Mouse (Mus musculus) neural tube, embryonic 13.5 days (tissue): Measurements from ENCODE around the gene Haus5. TPM values are rescaled to one million over a fixed set of nuclear protein-coding genes. Genes with fewer than 3 reads are reported as not detected.

Experiments
- ATAC-seq: fragments of 200-750 bp; cut with Nextera tagmentation; 2 replicates; pipeline ENCODE4 v1.8.0; 2017; ENCODE audit warnings: low read depth, mild to moderate bottlenecking, moderate TSS enrichment, moderate library complexity
- H3K27ac ChIP-seq: fragments of 300-500 bp; sonication (generic); replicated peaks from 2 replicates; pipeline ENCODE4 v1.5.1; 2015; ENCODE audit warnings: moderate library complexity, mild to moderate bottlenecking, inconsistent platforms
- H3K27me3 ChIP-seq: fragments of 300-500 bp; sonication (generic); 2 replicates; pipeline ENCODE4 v1.6.1; 2015; ENCODE audit warnings: mild to moderate bottlenecking, inconsistent platforms
- H3K36me3 ChIP-seq: fragments of 300-500 bp; sonication (generic); 2 replicates; pipeline ENCODE4 v1.6.1; 2015; ENCODE audit warnings: mild to moderate bottlenecking, inconsistent platforms
- H3K4me1 ChIP-seq: fragments of 300-500 bp; sonication (generic); replicated peaks from 2 replicates; pipeline ENCODE4 v1.6.1; 2015; ENCODE audit warnings: inconsistent platforms
- H3K4me2 ChIP-seq: fragments of 300-500 bp; sonication (generic); 2 replicates; pipeline ENCODE4 v1.6.1; 2015; ENCODE audit warnings: inconsistent platforms, mild to moderate bottlenecking, moderate library complexity
- H3K4me3 ChIP-seq: fragments of 300-500 bp; sonication (generic); 2 replicates; pipeline ENCODE4 v1.5.1; 2015; ENCODE audit warnings: mild to moderate bottlenecking, inconsistent platforms
- H3K9ac ChIP-seq: fragments of 300-500 bp; sonication (generic); 2 replicates; pipeline ENCODE4 v1.6.1; 2015; ENCODE audit warnings: moderate library complexity, mild to moderate bottlenecking, inconsistent platforms
- H3K9me3 ChIP-seq: fragments of 300-500 bp; sonication (generic); 2 replicates; pipeline ENCODE4 v1.6.1; 2016; ENCODE audit warnings: inconsistent platforms
- WGBS: fragments of 180-500 bp; shearing (Covaris S2); methylation state at CpG from one replicate; pipeline ENCODE4 v1.1.7; 2015; 5-methylcytosine and 5-hydroxymethylcytosine counted together
- polyA plus RNA-seq: library from polyadenylated mRNA; unstranded; fragments of >200 nt; fragmentation: Nextera tagmentation; extraction: Ambion mirVana; gene quantifications from 2 replicates; pipeline ENCODE4 v1.2.1, GENCODE M21; 2015

The Haus5 gene
- polyA plus RNA-seq, 1 experiment from 2014 or later: 22.0 TPM

- Histone ChIP-seq H3K4me2 (peak overlapping the region; percentile 87), H3K9ac (peak overlapping the region; percentile 81), H3K4me1 (peaks cover 11% of the 10 kb centered on the region), H3K27me3 (no peaks in the 10 kb centered on the region; the same call in 1 of the 2 replicates), H3K4me3 (peak overlapping the region; percentile 61), H3K9me3 (no peaks in the 10 kb centered on the region), H3K27ac (peak overlapping the region; percentile 75), H3K36me3 (peaks cover 15% of the 10 kb centered on the region)
- ATAC-seq: peak; percentile 82
- WGBS: 9% methylated on average over 11 of the region's 11 CpGs
Observed at GRCm38 (mm10) chr7:30665321-30665720, 527 bp upstream of the Haus5 start.

GRCm38 (mm10) chr7:30649591-30650540 lies 14.9 kb downstream of the Haus5 start, which contains the start of gene Rbm42:
Gene Rbm42 (minus strand): TSS chr7:30650317.
- H3K36me3 ChIP-seq: peaks cover 53% of the 10 kb centered on the region
- H3K4me3 ChIP-seq: peak within 1 kb of the TSS; percentile 81
- WGBS: 3% methylated on average over 59 of the region's 59 CpGs

GRCm38 (mm10) chr7:30639083-30639482 lies 25.7 kb downstream of the Haus5 start:
- 24% methylated on average over 4 of the region's 4 CpGs for WGBS
- Histone ChIP-seq H3K4me2 (no peak overlapping the region), H3K27me3 (peaks cover 42% of the 10 kb centered on the region)

More at GRCm38 (mm10) chr7:30649591-30650540, 14.9 kb downstream of the Haus5 start, which contains the start of gene Rbm42:
- H3K9ac ChIP-seq: peak within 1 kb of the TSS; percentile 90
- no peaks in the 10 kb centered on the region for H3K9me3 ChIP-seq
- ATAC-seq: peak; percentile 100
- peak within 1 kb of the TSS; percentile 75; the same call in 1 of the 2 replicates for H3K27ac ChIP-seq
- H3K4me2 ChIP-seq: peak within 1 kb of the TSS; percentile 93
- H3K4me1 ChIP-seq: peaks cover 16% of the 10 kb centered on the region
- no peaks in the 10 kb centered on the region for H3K27me3 ChIP-seq

GRCm38 (mm10) chr7:30636395-30636794 lies 28.4 kb downstream of the Haus5 start:
- peaks cover 16% of the 10 kb centered on the region for H3K36me3 ChIP-seq
- no peak overlapping the region for H3K9ac ChIP-seq
- no peaks in the 10 kb centered on the region for H3K9me3 ChIP-seq
- peaks cover 68% of the 10 kb centered on the region for H3K27me3 ChIP-seq
- no peak for ATAC-seq
- WGBS: 31% methylated on average over 11 of the region's 11 CpGs
- no peak overlapping the region for H3K4me3 ChIP-seq
- peaks cover 11% of the 10 kb centered on the region for H3K4me1 ChIP-seq
- H3K4me2 ChIP-seq: no peak overlapping the region
- H3K27ac ChIP-seq: no peak overlapping the region

More at GRCm38 (mm10) chr7:30639083-30639482, 25.7 kb downstream of the Haus5 start:
- peaks cover 42% of the 10 kb centered on the region for H3K36me3 ChIP-seq
- H3K9ac ChIP-seq: no peak overlapping the region
- H3K4me3 ChIP-seq: no peak overlapping the region
- H3K4me1 ChIP-seq: peaks cover 7% of the 10 kb centered on the region
- H3K9me3 ChIP-seq: no peaks in the 10 kb centered on the region
- no peak overlapping the region for H3K27ac ChIP-seq
- ATAC-seq: no peak

GRCm38 (mm10) chr7:30635752-30636151 lies 29.0 kb downstream of the Haus5 start, which contains the start of gene Etv2:
Gene Etv2 (minus strand): TSS chr7:30635852.
- Histone ChIP-seq H3K27me3 (peaks cover 74% of the 10 kb centered on the region), H3K4me1 (peaks cover 11% of the 10 kb centered on the region), H3K36me3 (peaks cover 9% of the 10 kb centered on the region), H3K9me3 (no peaks in the 10 kb centered on the region), H3K4me3 (peak within 1 kb of the TSS; percentile 8; the same call in 1 of the 2 replicates), H3K4me2 (peak within 1 kb of the TSS; percentile 36), H3K27ac (no peak within 1 kb of the TSS), H3K9ac (no peak within 1 kb of the TSS)
- no peak for ATAC-seq
- WGBS: 6% methylated on average over 5 of the region's 5 CpGs

- 1% methylated on average over 20 of the region's 20 CpGs for WGBS
- ATAC-seq: 0 out of 2 replicates have a peak, but pooled peaks have one; percentile 36
- H3K27me3 ChIP-seq: peaks cover 84% of the 10 kb centered on the region
Observed at GRCm38 (mm10) chr7:30634621-30635020, 30.2 kb downstream of the Haus5 start.

GRCm38 (mm10) chr7:30633762-30634412 lies 30.9 kb downstream of the Haus5 start:
- no peak overlapping the region for H3K4me3 ChIP-seq
- peaks cover 90% of the 10 kb centered on the region for H3K27me3 ChIP-seq
- ATAC-seq: no peak
- 4% methylated on average over 27 of the region's 27 CpGs for WGBS
- no peak overlapping the region for H3K4me2 ChIP-seq
- no peak overlapping the region for H3K9ac ChIP-seq
- no peaks in the 10 kb centered on the region for H3K9me3 ChIP-seq
- H3K36me3 ChIP-seq: no peaks in the 10 kb centered on the region
- peaks cover 11% of the 10 kb centered on the region for H3K4me1 ChIP-seq
- no peak overlapping the region for H3K27ac ChIP-seq

More at GRCm38 (mm10) chr7:30634621-30635020, 30.2 kb downstream of the Haus5 start:
- Histone ChIP-seq H3K4me1 (peaks cover 11% of the 10 kb centered on the region), H3K9me3 (no peaks in the 10 kb centered on the region), H3K4me3 (peak overlapping the region; percentile 8; the same call in 1 of the 2 replicates), H3K4me2 (peak overlapping the region; percentile 36), H3K36me3 (no peaks in the 10 kb centered on the region), H3K27ac (no peak overlapping the region), H3K9ac (no peak overlapping the region)

- no peak overlapping the region for H3K27ac ChIP-seq
- no peaks in the 10 kb centered on the region for H3K9me3 ChIP-seq
- H3K9ac ChIP-seq: no peak overlapping the region
- H3K36me3 ChIP-seq: peaks cover 6% of the 10 kb centered on the region; the same call in 1 of the 2 replicates
- H3K4me1 ChIP-seq: peaks cover 16% of the 10 kb centered on the region
- H3K27me3 ChIP-seq: peaks cover 48% of the 10 kb centered on the region
- no peak for ATAC-seq
- no peak overlapping the region for H3K4me2 ChIP-seq
- H3K4me3 ChIP-seq: no peak overlapping the region
Observed at GRCm38 (mm10) chr7:30629013-30629412, 35.8 kb downstream of the Haus5 start.

GRCm38 (mm10) chr7:30626647-30627046 lies 38.1 kb downstream of the Haus5 start:
- Histone ChIP-seq H3K4me2 (peak overlapping the region; percentile 92; the same call in 1 of the 2 replicates), H3K27ac (peak overlapping the region; percentile 64; the same call in 1 of the 2 replicates), H3K27me3 (peaks cover 25% of the 10 kb centered on the region), H3K36me3 (peaks cover 29% of the 10 kb centered on the region), H3K9me3 (no peaks in the 10 kb centered on the region), H3K9ac (no peak overlapping the region), H3K4me1 (peaks cover 12% of the 10 kb centered on the region), H3K4me3 (0 out of 2 replicates have a peak overlapping the region, but pooled peaks have one; percentile 64)
- WGBS: 84% methylated on average over 5 of the region's 5 CpGs
- peak; percentile 30; the same call in 1 of the 2 replicates for ATAC-seq

- H3K4me3 ChIP-seq: peak within 1 kb of the TSS; percentile 64
- ATAC-seq: peak; percentile 94
- 2% methylated on average over 44 of the region's 44 CpGs for WGBS
- H3K9ac ChIP-seq: peak within 1 kb of the TSS; percentile 85
- H3K36me3 ChIP-seq: peaks cover 35% of the 10 kb centered on the region
- H3K9me3 ChIP-seq: no peaks in the 10 kb centered on the region
- H3K4me1 ChIP-seq: peaks cover 12% of the 10 kb centered on the region
- H3K4me2 ChIP-seq: peak within 1 kb of the TSS; percentile 92
- peaks cover 16% of the 10 kb centered on the region for H3K27me3 ChIP-seq
- peak within 1 kb of the TSS; percentile 64 for H3K27ac ChIP-seq
Observed at GRCm38 (mm10) chr7:30625530-30626384, 39.0 kb downstream of the Haus5 start, which contains the start of gene Cox6b1. Gene Cox6b1 (minus strand): TSS chr7:30626151.

GRCm38 (mm10) chr7:30619202-30619601 lies 45.6 kb downstream of the Haus5 start:
- Histone ChIP-seq H3K4me2 (no peak overlapping the region), H3K27ac (no peak overlapping the region), H3K9me3 (no peaks in the 10 kb centered on the region), H3K9ac (no peak overlapping the region), H3K27me3 (no peaks in the 10 kb centered on the region), H3K4me3 (no peak overlapping the region), H3K4me1 (no peaks in the 10 kb centered on the region), H3K36me3 (peaks cover 74% of the 10 kb centered on the region)
- WGBS: 95% methylated on average over 3 of the region's 3 CpGs
- ATAC-seq: no peak
